Mouse (Mus musculus) midbrain, embryonic 15.5 days (tissue): ENCODE results near the gene Klkb1. TPM values are rescaled to one million over a fixed set of nuclear protein-coding genes. Genes with fewer than 3 reads are reported as not detected.

Source experiments
- ATAC-seq: fragments of 200-750 bp; cut with Nextera tagmentation; replicated peaks from 2 replicates; pipeline ENCODE4 v1.8.0; 2017; ENCODE audit warnings: moderate TSS enrichment
- H3K27ac ChIP-seq: fragments of 300-500 bp; sonication (generic); 2 replicates; pipeline ENCODE4 v1.5.1; 2015; ENCODE audit warnings: mild to moderate bottlenecking, inconsistent platforms
- H3K27me3 ChIP-seq: fragments of 300-500 bp; sonication (generic); replicated peaks from 2 replicates; pipeline ENCODE4 v1.6.1; 2015; ENCODE audit warnings: inconsistent platforms
- H3K36me3 ChIP-seq: fragments of 300-500 bp; sonication (generic); replicated peaks from 2 replicates; pipeline ENCODE4 v1.6.1; 2015; ENCODE audit warnings: inconsistent platforms
- H3K4me1 ChIP-seq: fragments of 300-500 bp; sonication (generic); 2 replicates; pipeline ENCODE4 v1.6.1; 2015; ENCODE audit warnings: inconsistent platforms
- H3K4me2 ChIP-seq: fragments of 300-500 bp; sonication (generic); 2 replicates; pipeline ENCODE4 v1.6.1; 2015; ENCODE audit warnings: inconsistent platforms, mild to moderate bottlenecking, moderate library complexity
- H3K4me3 ChIP-seq: fragments of 300-500 bp; sonication (generic); 2 replicates; pipeline ENCODE4 v1.5.1; 2015; ENCODE audit warnings: mild to moderate bottlenecking, inconsistent platforms
- H3K9ac ChIP-seq: fragments of 300-500 bp; sonication (generic); 2 replicates; pipeline ENCODE4 v1.6.1; 2015; ENCODE audit warnings: mild to moderate bottlenecking, inconsistent platforms
- H3K9me3 ChIP-seq: fragments of 300-500 bp; sonication (generic); 2 replicates; pipeline ENCODE4 v1.6.1; 2016; ENCODE audit warnings: inconsistent platforms
- WGBS: fragments of 180-500 bp; shearing (Covaris S2); methylation state at CpG from one replicate; pipeline ENCODE4 v1.1.7; 2015; ENCODE audit warnings: mixed read lengths; 5-methylcytosine and 5-hydroxymethylcytosine counted together
- polyA plus RNA-seq: library from polyadenylated mRNA; unstranded; fragments of >200 nt; fragmentation: Nextera tagmentation; extraction: Ambion mirVana; gene quantifications from 2 replicates; pipeline ENCODE4 v1.2.1, GENCODE M21; 2015

The Klkb1 gene
- polyA plus RNA-seq, 1 experiment from 2014 or later, result 0.03 TPM

GRCm38 (mm10) chr8:45310967-45311366 is 16.3 kb upstream of the Klkb1 start:
- H3K4me3 ChIP-seq, result no peak overlapping the region
- H3K27ac ChIP-seq, result no peak overlapping the region
- no peaks in the 10 kb centered on the region for H3K27me3 ChIP-seq
- no peak for ATAC-seq
- 81% methylated on average over 4 of the region's 4 CpGs for WGBS
- no peak overlapping the region for H3K9ac ChIP-seq
- no peaks in the 10 kb centered on the region for H3K9me3 ChIP-seq
- H3K36me3 ChIP-seq, result no peaks in the 10 kb centered on the region
- H3K4me1 ChIP-seq, result no peaks in the 10 kb centered on the region
- no peak overlapping the region for H3K4me2 ChIP-seq

- Histone ChIP-seq H3K27me3 (no peaks in the 10 kb centered on the region), H3K4me2 (no peak within 1 kb of the TSS), H3K9me3 (no peaks in the 10 kb centered on the region), H3K4me1 (no peaks in the 10 kb centered on the region), H3K36me3 (no peaks in the 10 kb centered on the region), H3K27ac (no peak within 1 kb of the TSS), H3K9ac (no peak within 1 kb of the TSS), H3K4me3 (no peak within 1 kb of the TSS)
- WGBS, result 91% methylated on average over 13 of the region's 13 CpGs
- no peak for ATAC-seq
Measured at GRCm38 (mm10) chr8:45308366-45308765, 13.7 kb upstream of the Klkb1 start, which contains the start of gene Gm45753. Gene Gm45753, minus strand, starts transcription at chr8:45308466.

GRCm38 (mm10) chr8:45305479-45305878 is 10.8 kb upstream of the Klkb1 start:
- H3K4me2 ChIP-seq, result no peak overlapping the region
- H3K27ac ChIP-seq, result no peak overlapping the region
- 85% methylated on average over 1 of the region's 1 CpGs for WGBS
- no peaks in the 10 kb centered on the region for H3K4me1 ChIP-seq
- no peak for ATAC-seq
- no peaks in the 10 kb centered on the region for H3K9me3 ChIP-seq
- no peaks in the 10 kb centered on the region for H3K36me3 ChIP-seq
- H3K4me3 ChIP-seq, result no peak overlapping the region
- H3K9ac ChIP-seq, result no peak overlapping the region
- no peaks in the 10 kb centered on the region for H3K27me3 ChIP-seq

GRCm38 (mm10) chr8:45304354-45304753 is 9.7 kb upstream of the Klkb1 start:
- H3K4me1 ChIP-seq, result no peaks in the 10 kb centered on the region
- no peaks in the 10 kb centered on the region for H3K27me3 ChIP-seq
- WGBS, result 92% methylated on average over 3 of the region's 3 CpGs
- no peaks in the 10 kb centered on the region for H3K9me3 ChIP-seq
- ATAC-seq, result no peak
- no peak overlapping the region for H3K4me2 ChIP-seq
- H3K27ac ChIP-seq, result no peak overlapping the region
- no peak overlapping the region for H3K9ac ChIP-seq
- no peaks in the 10 kb centered on the region for H3K36me3 ChIP-seq
- no peak overlapping the region for H3K4me3 ChIP-seq

- peak; percentile 56; the same call in 1 of the 2 replicates for ATAC-seq
- H3K9ac ChIP-seq, result no peak overlapping the region
- no peaks in the 10 kb centered on the region for H3K4me1 ChIP-seq
- no peaks in the 10 kb centered on the region for H3K27me3 ChIP-seq
- no peak overlapping the region for H3K4me2 ChIP-seq
- WGBS, result 59% methylated on average over 8 of the region's 8 CpGs
- no peak overlapping the region for H3K27ac ChIP-seq
- H3K4me3 ChIP-seq, result no peak overlapping the region
- H3K9me3 ChIP-seq, result no peaks in the 10 kb centered on the region
- no peaks in the 10 kb centered on the region for H3K36me3 ChIP-seq
Measured at GRCm38 (mm10) chr8:45302390-45302789, 7.7 kb upstream of the Klkb1 start.

GRCm38 (mm10) chr8:45295276-45295675 is 617 bp upstream of the Klkb1 start:
- 95% methylated on average over 6 of the region's 6 CpGs for WGBS

GRCm38 (mm10) chr8:45291790-45292189 is 2.9 kb downstream of the Klkb1 start:
- Histone ChIP-seq H3K4me1 (no peaks in the 10 kb centered on the region), H3K27ac (no peak overlapping the region), H3K36me3 (no peaks in the 10 kb centered on the region), H3K9ac (no peak overlapping the region), H3K27me3 (no peaks in the 10 kb centered on the region), H3K4me2 (no peak overlapping the region), H3K9me3 (no peaks in the 10 kb centered on the region), H3K4me3 (no peak overlapping the region)
- WGBS, result 87% methylated on average over 2 of the region's 2 CpGs
- no peak for ATAC-seq

More at GRCm38 (mm10) chr8:45295276-45295675, 617 bp upstream of the Klkb1 start:
- Histone ChIP-seq H3K36me3 (no peaks in the 10 kb centered on the region), H3K4me3 (no peak overlapping the region), H3K9me3 (no peaks in the 10 kb centered on the region), H3K9ac (no peak overlapping the region), H3K27me3 (no peaks in the 10 kb centered on the region), H3K4me2 (no peak overlapping the region), H3K27ac (no peak overlapping the region), H3K4me1 (no peaks in the 10 kb centered on the region)
- ATAC-seq, result no peak

GRCm38 (mm10) chr8:45281630-45282029 is 13.0 kb downstream of the Klkb1 start:
- H3K4me1 ChIP-seq, result no peaks in the 10 kb centered on the region
- H3K9me3 ChIP-seq, result no peaks in the 10 kb centered on the region
- H3K9ac ChIP-seq, result no peak overlapping the region
- H3K36me3 ChIP-seq, result no peaks in the 10 kb centered on the region
- WGBS, result 82% methylated on average over 8 of the region's 8 CpGs
- no peak overlapping the region for H3K4me2 ChIP-seq
- H3K27ac ChIP-seq, result no peak overlapping the region
- H3K27me3 ChIP-seq, result no peaks in the 10 kb centered on the region
- no peak for ATAC-seq
- no peak overlapping the region for H3K4me3 ChIP-seq

- Histone ChIP-seq H3K36me3 (no peaks in the 10 kb centered on the region), H3K9me3 (no peaks in the 10 kb centered on the region), H3K4me1 (no peaks in the 10 kb centered on the region), H3K27me3 (no peaks in the 10 kb centered on the region), H3K27ac (no peak overlapping the region), H3K9ac (no peak overlapping the region), H3K4me2 (no peak overlapping the region), H3K4me3 (no peak overlapping the region)
- 79% methylated on average over 3 of the region's 3 CpGs for WGBS
- no peak for ATAC-seq
Measured at GRCm38 (mm10) chr8:45277453-45277852, 17.2 kb downstream of the Klkb1 start.

GRCm38 (mm10) chr8:45274317-45274716 is 20.3 kb downstream of the Klkb1 start:
- ATAC-seq, result no peak
- Histone ChIP-seq H3K4me1 (no peaks in the 10 kb centered on the region), H3K9me3 (no peaks in the 10 kb centered on the region), H3K4me2 (no peak overlapping the region), H3K27ac (no peak overlapping the region), H3K36me3 (no peaks in the 10 kb centered on the region), H3K9ac (no peak overlapping the region), H3K4me3 (no peak overlapping the region), H3K27me3 (no peaks in the 10 kb centered on the region)
- 84% methylated on average over 4 of the region's 4 CpGs for WGBS

- H3K36me3 ChIP-seq, result no peaks in the 10 kb centered on the region
- no peak overlapping the region for H3K4me3 ChIP-seq
- ATAC-seq, result no peak
- H3K4me2 ChIP-seq, result no peak overlapping the region
- H3K27ac ChIP-seq, result no peak overlapping the region
- no peaks in the 10 kb centered on the region for H3K27me3 ChIP-seq
- H3K9me3 ChIP-seq, result no peaks in the 10 kb centered on the region
- no peaks in the 10 kb centered on the region for H3K4me1 ChIP-seq
- H3K9ac ChIP-seq, result no peak overlapping the region
Measured at GRCm38 (mm10) chr8:45269056-45269455, 25.6 kb downstream of the Klkb1 start.

GRCm38 (mm10) chr8:45268485-45268884 is 26.2 kb downstream of the Klkb1 start:
- no peak for ATAC-seq
- no peaks in the 10 kb centered on the region for H3K36me3 ChIP-seq

GRCm38 (mm10) chr8:45267611-45268391 is 26.9 kb downstream of the Klkb1 start:
- Histone ChIP-seq H3K4me3 (no peak overlapping the region), H3K36me3 (no peaks in the 10 kb centered on the region), H3K9me3 (no peaks in the 10 kb centered on the region), H3K4me2 (no peak overlapping the region), H3K27me3 (no peaks in the 10 kb centered on the region), H3K9ac (no peak overlapping the region), H3K4me1 (no peaks in the 10 kb centered on the region), H3K27ac (no peak overlapping the region)
- WGBS, result 93% methylated on average over 4 of the region's 4 CpGs
- no peak for ATAC-seq

More at GRCm38 (mm10) chr8:45268485-45268884, 26.2 kb downstream of the Klkb1 start:
- H3K27me3 ChIP-seq, result no peaks in the 10 kb centered on the region
- H3K4me2 ChIP-seq, result no peak overlapping the region
- H3K4me1 ChIP-seq, result no peaks in the 10 kb centered on the region
- H3K9ac ChIP-seq, result no peak overlapping the region
- no peaks in the 10 kb centered on the region for H3K9me3 ChIP-seq
- no peak overlapping the region for H3K27ac ChIP-seq
- no peak overlapping the region for H3K4me3 ChIP-seq
